In genomic region chr11:6366434-6366833, GRCm38 (mm10) we compare ENCODE assay signal across 11 mouse cellular contexts. TPM values are rescaled to one million over a fixed set of nuclear protein-coding genes. Genes with fewer than 3 reads are reported as not detected.
DNase-seq lines count a peak whose midpoint lies in the region; ATAC-seq and TF ChIP-seq lines count a peak whose summit lies in the region.
"Had no signal": no experiment of that assay in that cellular context is flagged by ENCODE, and none has a peak within 500 bp of the region (broad histone marks: within the 10 kb centered on the region; RNA-seq: fewer than 3 reads in every experiment).

No protein-coding gene starts in this region.

- H3K4me3 ChIP-seq in heart, embryonic 13.5 days: no peak overlapping the region
- H3K4me3 ChIP-seq in heart, adult 2 months: no peak overlapping the region
- H3K4me3 ChIP-seq in lung, postnatal 0 days (ENCODE audit: low read depth, low read length): no peak overlapping the region
- H3K4me3 ChIP-seq in embryonic facial prominence, embryonic 13.5 days: no peak overlapping the region
- no peak overlapping the region for H3K4me3 ChIP-seq in small intestine, adult 2 months (ENCODE audit: low read depth, low read length)
- H3K4me3 ChIP-seq: heart, embryonic 12.5 days; hindbrain, embryonic 10.5 days; limb, embryonic 13.5 days had no signal

- no peaks in the 10 kb centered on the region for H3K36me3 ChIP-seq in heart, embryonic 13.5 days
- H3K36me3 ChIP-seq in heart, adult 2 months (ENCODE audit: control insufficient read depth, insufficient read depth, low read length): no peaks in the 10 kb centered on the region
- H3K36me3 ChIP-seq in lung, postnatal 0 days (ENCODE audit: insufficient read depth, low read length): no peaks in the 10 kb centered on the region
- no peaks in the 10 kb centered on the region for H3K36me3 ChIP-seq in embryonic facial prominence, embryonic 13.5 days
- no peaks in the 10 kb centered on the region for H3K36me3 ChIP-seq in small intestine, adult 2 months (ENCODE audit: control insufficient read depth, insufficient read depth, low read length)
- H3K36me3 ChIP-seq: heart, embryonic 12.5 days; hindbrain, embryonic 10.5 days; limb, embryonic 13.5 days had no signal

- H3K27ac ChIP-seq in heart, embryonic 13.5 days (replicated peaks): peak overlapping the region; percentile 32; the same call in 1 of the 2 replicates
- no peak overlapping the region for H3K27ac ChIP-seq in heart, adult 2 months
- no peak overlapping the region for H3K27ac ChIP-seq in lung, postnatal 0 days (ENCODE audit: low read length)
- H3K27ac ChIP-seq in embryonic facial prominence, embryonic 13.5 days: no peak overlapping the region
- H3K27ac ChIP-seq in small intestine, adult 2 months (ENCODE audit: insufficient read depth, low read depth, low read length): peak overlapping the region; percentile 71
- H3K27ac ChIP-seq: hindbrain, embryonic 10.5 days; limb, embryonic 13.5 days had no signal

- peaks cover 7% of the 10 kb centered on the region; the same call in 1 of the 2 replicates for H3K4me1 ChIP-seq in heart, embryonic 13.5 days
- H3K4me1 ChIP-seq in heart, adult 2 months (ENCODE audit: control insufficient read depth, insufficient read depth, low read length): peaks cover 1% of the 10 kb centered on the region; the same call in 1 of the 2 replicates
- no peaks in the 10 kb centered on the region for H3K4me1 ChIP-seq in lung, postnatal 0 days (ENCODE audit: insufficient read depth, low read depth, low read length)
- 0 out of 2 replicates have a peak, but pooled peaks cover 6% of the 10 kb centered on the region for H3K4me1 ChIP-seq in embryonic facial prominence, embryonic 13.5 days
- peaks cover 2% of the 10 kb centered on the region; the same call in 1 of the 2 replicates for H3K4me1 ChIP-seq in small intestine, adult 2 months (ENCODE audit: control insufficient read depth, insufficient read depth, insufficient read length, low read length)

- no peaks in the 10 kb centered on the region for H3K79me2 ChIP-seq in heart, adult 2 months (replicated peaks; ENCODE audit: control insufficient read depth, insufficient read depth, low read length)

- no peak for ATAC-seq in heart, embryonic 13.5 days (ENCODE audit: extremely low read depth, insufficient number of reproducible peaks, low FRiP score, low TSS enrichment)
- ATAC-seq in lung, postnatal 0 days: peak; percentile 6; the same call in 1 of the 2 replicates
- ATAC-seq in embryonic facial prominence, embryonic 13.5 days (ENCODE audit: insufficient number of reproducible peaks, insufficient read depth, low FRiP score, low TSS enrichment, low read depth): no peak

- intact Hi-C loops in heart, adult 2 months (cut with DNase I): loop anchor here (2.0 to 10.0 kb wide), 2 partner anchors 44 to 258 kb away; partner anchors contain the start of gene Tbrg4

- H3K9me3 ChIP-seq in heart, embryonic 13.5 days: no peaks in the 10 kb centered on the region
- no peaks in the 10 kb centered on the region for H3K9me3 ChIP-seq in lung, postnatal 0 days (ENCODE audit: low read length)
- H3K9me3 ChIP-seq in embryonic facial prominence, embryonic 13.5 days: no peaks in the 10 kb centered on the region
- H3K9me3 ChIP-seq: heart, embryonic 12.5 days; hindbrain, embryonic 10.5 days; limb, embryonic 13.5 days had no signal

- WGBS in heart, embryonic 13.5 days: 68% methylated on average over 6 of the region's 6 CpGs
- 48% methylated on average over 6 of the region's 6 CpGs for WGBS in heart, adult 2 months
- 67% methylated on average over 6 of the region's 6 CpGs for WGBS in lung, postnatal 0 days
- 48% methylated on average over 6 of the region's 6 CpGs for WGBS in embryonic facial prominence, embryonic 13.5 days
- 40% methylated on average over 6 of the region's 6 CpGs for WGBS in small intestine, adult 2 months

- no peak for DNase-seq in heart, adult 2 months
- DNase-seq in lung, postnatal 0 days (ENCODE audit: low spot score): no peak
- DNase-seq in lung, postnatal 4 days: no peak
- DNase-seq in ovary, postnatal 36 days (ENCODE audit: low spot score): no peak
- no peak for DNase-seq in spleen, postnatal 14 days (ENCODE audit: low spot score in 2 of 2)

- no peak for TF ChIP-seq POLR2A in heart, adult 2 months (IDR thresholded peaks at IDR 0.05; ENCODE audit: insufficient read depth, low read depth, low read length)
- no peak for TF ChIP-seq POLR2A in small intestine, adult 2 months (IDR thresholded peaks at IDR 0.05; ENCODE audit: low read depth, low read length)

- H3K4me2 ChIP-seq in heart, embryonic 13.5 days: no peak overlapping the region
- no peak overlapping the region for H3K4me2 ChIP-seq in lung, postnatal 0 days (replicated peaks; ENCODE audit: low read depth, low read length)
- H3K4me2 ChIP-seq in embryonic facial prominence, embryonic 13.5 days: 0 out of 2 replicates have a peak overlapping the region, but pooled peaks have one; percentile 15
- H3K4me2 ChIP-seq: heart, embryonic 12.5 days had no signal

- no peak for TF ChIP-seq CTCF in heart, adult 2 months (IDR thresholded peaks at IDR 0.05)
- TF ChIP-seq CTCF in lung, postnatal 0 days (IDR thresholded peaks at IDR 0.05): no peak
- TF ChIP-seq CTCF in small intestine, adult 2 months (IDR thresholded peaks at IDR 0.05; ENCODE audit: extremely low read depth, insufficient read length, insufficient replicate concordance, low read depth, low read length): no peak

- H3K9ac ChIP-seq in heart, embryonic 13.5 days: 0 out of 2 replicates have a peak overlapping the region, but pooled peaks have one; percentile 19
- no peak overlapping the region for H3K9ac ChIP-seq in heart, adult 2 months (ENCODE audit: low read depth, low read length)
- H3K9ac ChIP-seq in lung, postnatal 0 days (replicated peaks; ENCODE audit: low read depth): no peak overlapping the region
- no peak overlapping the region for H3K9ac ChIP-seq in embryonic facial prominence, embryonic 13.5 days
- H3K9ac ChIP-seq: heart, embryonic 12.5 days; limb, embryonic 13.5 days had no signal

- no peak for TF ChIP-seq EP300 in heart, adult 2 months (IDR thresholded peaks at IDR 0.05; ENCODE audit: insufficient read depth, low read depth, low read length)
- TF ChIP-seq EP300 in lung, postnatal 0 days (IDR thresholded peaks at IDR 0.05): no peak

- H3K27me3 ChIP-seq in heart, embryonic 13.5 days (replicated peaks): no peaks in the 10 kb centered on the region
- no peaks in the 10 kb centered on the region for H3K27me3 ChIP-seq in heart, adult 2 months (ENCODE audit: control insufficient read depth, insufficient read depth, low read length)
- no peaks in the 10 kb centered on the region for H3K27me3 ChIP-seq in lung, postnatal 0 days (replicated peaks; ENCODE audit: insufficient read depth, low read length)
- H3K27me3 ChIP-seq in embryonic facial prominence, embryonic 13.5 days: no peaks in the 10 kb centered on the region
- no peaks in the 10 kb centered on the region for H3K27me3 ChIP-seq in small intestine, adult 2 months (ENCODE audit: control insufficient read depth, insufficient read depth, low read length)
- H3K27me3 ChIP-seq: heart, embryonic 12.5 days; limb, embryonic 13.5 days had no signal

RNA-seq across cellular contexts. Expression of gene Zmiz2, which starts 22.4 kb away (rescaled TPM):
- polyA plus RNA-seq in heart, embryonic 13.5 days (2015; fragmentation: Nextera tagmentation; extraction: Ambion mirVana): 6.6 and 7.3 TPM in 2 replicates
- 10 to 100 TPM; 36.6 to 39.3 TPM for total RNA-seq in heart, adult 2 months (2021)
- 26.2 and 35.7 TPM in 2 replicates for polyA plus RNA-seq in heart, adult 2 months (2012; rRNA removed)
- polyA plus RNA-seq in lung, postnatal 0 days (2015; fragmentation: Nextera tagmentation; extraction: Ambion mirVana): 8.6 and 8.7 TPM in 2 replicates
- polyA plus RNA-seq in embryonic facial prominence, embryonic 13.5 days (2015; fragmentation: Nextera tagmentation; extraction: Ambion mirVana): 11.2 and 12.4 TPM in 2 replicates
- polyA plus RNA-seq in small intestine, adult 2 months (2012; rRNA removed): 68.7 and 85.9 TPM in 2 replicates

RNA-seq across cellular contexts. Expression of gene Ppia, which starts 48.8 kb away (rescaled TPM):
- polyA plus RNA-seq in heart, embryonic 13.5 days (2015; fragmentation: Nextera tagmentation; extraction: Ambion mirVana): 4,195 and 4,594 TPM in 2 replicates
- total RNA-seq in heart, adult 2 months (2021): 100 to 1,000 TPM; 304 to 328 TPM
- polyA plus RNA-seq in heart, adult 2 months (2012; rRNA removed): 298 and 449 TPM in 2 replicates
- polyA plus RNA-seq in lung, postnatal 0 days (2015; fragmentation: Nextera tagmentation; extraction: Ambion mirVana): 3,011 and 3,180 TPM in 2 replicates
- 5,258 and 5,388 TPM in 2 replicates for polyA plus RNA-seq in embryonic facial prominence, embryonic 13.5 days (2015; fragmentation: Nextera tagmentation; extraction: Ambion mirVana)
- polyA plus RNA-seq in small intestine, adult 2 months (2012; rRNA removed): 275 and 276 TPM in 2 replicates

Comparison
In these comparisons a context has a peak if more than half of its experiments do, and no peak if none do; other contexts are left out.
1. H3K27ac ChIP-seq: peak in heart, embryonic 13.5 days (single experiment) and small intestine, adult 2 months (single experiment); none in heart, adult 2 months (single experiment), lung, postnatal 0 days (single experiment) and embryonic facial prominence, embryonic 13.5 days (single experiment).